Mouse (Mus musculus) midbrain, embryonic 14.5 days (tissue): Measurements from ENCODE around the gene Cmss1. TPM values are rescaled to one million over a fixed set of nuclear protein-coding genes. Genes with fewer than 3 reads are reported as not detected.

Experiments used
- ATAC-seq: fragments of 200-750 bp; cut with Nextera tagmentation; 2 replicates; pipeline ENCODE4 v1.8.0; 2017; ENCODE audit warnings: moderate number of reproducible peaks, moderate library complexity; ENCODE audit not compliant: low FRiP score, low TSS enrichment
- DNase-seq: peaks from one replicate; pipeline ENCODE4 v3.0.0-alpha.2; 2015
- H3K27ac ChIP-seq: fragments of 300-500 bp; sonication (generic); replicated peaks from 2 replicates; pipeline ENCODE4 v1.5.1; 2014; ENCODE audit warnings: mild to moderate bottlenecking, low read depth, low read length, moderate library complexity
- H3K27me3 ChIP-seq: fragments of 300-500 bp; sonication (generic); 2 replicates; pipeline ENCODE4 v1.6.1; 2014; ENCODE audit warnings: low read length, control low read depth, mixed read lengths; ENCODE audit not compliant: control insufficient read depth, insufficient read depth
- H3K36me3 ChIP-seq: fragments of 300-500 bp; sonication (generic); 2 replicates; pipeline ENCODE4 v1.6.1; 2014; ENCODE audit warnings: low read length, control low read depth; ENCODE audit not compliant: control insufficient read depth, insufficient read depth
- H3K4me1 ChIP-seq: fragments of 300-500 bp; sonication (generic); 2 replicates; pipeline ENCODE4 v1.6.1; 2014; ENCODE audit warnings: mild to moderate bottlenecking, antibody characterized with exemption, low read length, control low read depth; ENCODE audit not compliant: control insufficient read depth, insufficient read depth
- H3K4me2 ChIP-seq: fragments of 300-500 bp; sonication (generic); 2 replicates; pipeline ENCODE4 v1.6.1; 2014; ENCODE audit warnings: mild to moderate bottlenecking, low read length, moderate library complexity
- H3K4me3 ChIP-seq: fragments of 300-500 bp; sonication (generic); replicated peaks from 2 replicates; pipeline ENCODE4 v1.5.1; 2014; ENCODE audit warnings: low read depth, low read length
- H3K9ac ChIP-seq: fragments of 300-500 bp; sonication (generic); replicated peaks from 2 replicates; pipeline ENCODE4 v1.6.1; 2014; ENCODE audit warnings: mild to moderate bottlenecking, low read length, moderate library complexity
- H3K9me3 ChIP-seq: fragments of 300-500 bp; sonication (generic); 2 replicates; pipeline ENCODE4 v1.6.1; 2016; ENCODE audit warnings: low read length, control low read depth, mixed read lengths; ENCODE audit not compliant: control insufficient read depth
- WGBS: fragments of 180-500 bp; shearing (Covaris S2); extraction: QIAGEN DNeasy Blood & Tissue Kit; methylation state at CpG from one replicate; pipeline ENCODE4 v1.1.7; 2014; 5-methylcytosine and 5-hydroxymethylcytosine counted together
- polyA plus RNA-seq: library from polyadenylated mRNA; unstranded; fragments of >200 nt; fragmentation: Nextera tagmentation; extraction: Ambion mirVana; gene quantifications from 2 replicates; pipeline ENCODE4 v1.2.1, GENCODE M21; 2014

Gene Cmss1
- polyA plus RNA-seq, 1 experiment from 2014 or later: 38.2 TPM

- 87% methylated on average over 6 of the region's 6 CpGs for WGBS
- no peak overlapping the region for H3K4me2 ChIP-seq
- no peaks in the 10 kb centered on the region for H3K9me3 ChIP-seq
- no peaks in the 10 kb centered on the region for H3K27me3 ChIP-seq
- no peak overlapping the region for H3K27ac ChIP-seq
- DNase-seq: no peak
- no peaks in the 10 kb centered on the region for H3K4me1 ChIP-seq
- ATAC-seq: no peak
- no peak overlapping the region for H3K4me3 ChIP-seq
- H3K9ac ChIP-seq: no peak overlapping the region
- no peaks in the 10 kb centered on the region for H3K36me3 ChIP-seq
Measured at GRCm38 (mm10) chr16:57305463-57305862, 301.2 kb downstream of the Cmss1 start.

- ATAC-seq (no peak), DNase-seq (no peak)
- no peaks in the 10 kb centered on the region for H3K27me3 ChIP-seq
- H3K36me3 ChIP-seq: no peaks in the 10 kb centered on the region
- H3K4me3 ChIP-seq: no peak overlapping the region
- H3K4me1 ChIP-seq: no peaks in the 10 kb centered on the region
- WGBS: 68% methylated on average over 19 of the region's 19 CpGs
- H3K4me2 ChIP-seq: no peak overlapping the region
- no peak overlapping the region for H3K27ac ChIP-seq
- no peak overlapping the region for H3K9ac ChIP-seq
- no peaks in the 10 kb centered on the region for H3K9me3 ChIP-seq
Measured at GRCm38 (mm10) chr16:57303716-57304115, 302.9 kb downstream of the Cmss1 start.

- Histone ChIP-seq H3K4me1 (no peaks in the 10 kb centered on the region), H3K9ac (no peak overlapping the region), H3K27ac (no peak overlapping the region), H3K36me3 (no peaks in the 10 kb centered on the region), H3K4me2 (no peak overlapping the region), H3K9me3 (no peaks in the 10 kb centered on the region), H3K27me3 (no peaks in the 10 kb centered on the region), H3K4me3 (no peak overlapping the region)
- peak; percentile 23 for DNase-seq
- WGBS: 79% methylated on average over 25 of the region's 25 CpGs
- ATAC-seq: no peak
Measured at GRCm38 (mm10) chr16:57302792-57303698, 303.6 kb downstream of the Cmss1 start.

- Histone ChIP-seq H3K9me3 (no peaks in the 10 kb centered on the region), H3K36me3 (no peaks in the 10 kb centered on the region), H3K9ac (no peak overlapping the region), H3K27me3 (no peaks in the 10 kb centered on the region), H3K27ac (no peak overlapping the region), H3K4me1 (no peaks in the 10 kb centered on the region), H3K4me3 (no peak overlapping the region), H3K4me2 (no peak overlapping the region)
- 86% methylated on average over 9 of the region's 9 CpGs for WGBS
- DNase-seq: no peak
- ATAC-seq: no peak
Measured at GRCm38 (mm10) chr16:57301512-57302115, 305.1 kb downstream of the Cmss1 start.

- H3K4me3 ChIP-seq: no peak overlapping the region
- no peak for DNase-seq
- H3K4me1 ChIP-seq: no peaks in the 10 kb centered on the region
- no peak overlapping the region for H3K9ac ChIP-seq
- no peaks in the 10 kb centered on the region for H3K9me3 ChIP-seq
- H3K27ac ChIP-seq: no peak overlapping the region
- no peak for ATAC-seq
- WGBS: 90% methylated on average over 10 of the region's 10 CpGs
- H3K4me2 ChIP-seq: no peak overlapping the region
- no peaks in the 10 kb centered on the region for H3K36me3 ChIP-seq
- no peaks in the 10 kb centered on the region for H3K27me3 ChIP-seq
Measured at GRCm38 (mm10) chr16:57295216-57295934, 311.3 kb downstream of the Cmss1 start.

GRCm38 (mm10) chr16:57292765-57293164 is 313.9 kb downstream of the Cmss1 start, which contains the start of gene Tmem30c:
Tmem30c (minus strand) TSS chr16:57292865.
- ATAC-seq: no peak
- WGBS: 74% methylated on average over 2 of the region's 2 CpGs

GRCm38 (mm10) chr16:57292296-57292695 is 314.4 kb downstream of the Cmss1 start:
- 71% methylated on average over 4 of the region's 4 CpGs for WGBS
- no peak overlapping the region for H3K4me2 ChIP-seq
- no peaks in the 10 kb centered on the region for H3K36me3 ChIP-seq
- ATAC-seq (no peak), DNase-seq (no peak)
- no peak overlapping the region for H3K27ac ChIP-seq
- H3K9me3 ChIP-seq: no peaks in the 10 kb centered on the region
- H3K27me3 ChIP-seq: no peaks in the 10 kb centered on the region
- H3K4me1 ChIP-seq: no peaks in the 10 kb centered on the region
- no peak overlapping the region for H3K4me3 ChIP-seq
- H3K9ac ChIP-seq: no peak overlapping the region

More at GRCm38 (mm10) chr16:57292765-57293164, 313.9 kb downstream of the Cmss1 start, which contains the start of gene Tmem30c:
- no peak for DNase-seq
- no peaks in the 10 kb centered on the region for H3K9me3 ChIP-seq
- no peak within 1 kb of the TSS for H3K4me2 ChIP-seq
- H3K36me3 ChIP-seq: no peaks in the 10 kb centered on the region
- H3K4me3 ChIP-seq: no peak within 1 kb of the TSS
- no peaks in the 10 kb centered on the region for H3K27me3 ChIP-seq
- no peak within 1 kb of the TSS for H3K27ac ChIP-seq
- H3K4me1 ChIP-seq: no peaks in the 10 kb centered on the region
- H3K9ac ChIP-seq: no peak within 1 kb of the TSS

- H3K36me3 ChIP-seq: no peaks in the 10 kb centered on the region
- H3K4me1 ChIP-seq: no peaks in the 10 kb centered on the region
- 96% methylated on average over 5 of the region's 5 CpGs for WGBS
- no peak overlapping the region for H3K4me2 ChIP-seq
- H3K4me3 ChIP-seq: no peak overlapping the region
- H3K27me3 ChIP-seq: no peaks in the 10 kb centered on the region
- no peak overlapping the region for H3K27ac ChIP-seq
- H3K9ac ChIP-seq: no peak overlapping the region
- DNase-seq (no peak), ATAC-seq (no peak)
- no peaks in the 10 kb centered on the region for H3K9me3 ChIP-seq
Measured at GRCm38 (mm10) chr16:57291696-57292095, 315.0 kb downstream of the Cmss1 start.
